In genomic region chr7:110222583-110223182, GRCm38 (mm10) we compare ENCODE assay signal across 8 mouse cellular contexts. TPM values are rescaled to one million over a fixed set of nuclear protein-coding genes. Genes with fewer than 3 reads are reported as not detected.
A peak's percentile ranks its signal among the peaks of the same experiment; 100 is the strongest.
DNase-seq lines count a peak whose midpoint lies in the region; ATAC-seq and TF ChIP-seq lines count a peak whose summit lies in the region.

No protein-coding gene starts in this region.

- ATAC-seq in lung, embryonic 15.5 days (ENCODE audit: borderline replicate concordance, extremely low read depth, low FRiP score, low TSS enrichment): no peak
- ATAC-seq in intestine, postnatal 0 days: no peak
- ATAC-seq in neural tube, embryonic 14.5 days (ENCODE audit: low read depth): no peak

- no peak for DNase-seq in lung, postnatal 25 days (ENCODE audit: low spot score)
- DNase-seq in embryo, embryonic 11.5 days (ENCODE audit: low read depth, low spot score): peak; percentile 3
- DNase-seq in layer of hippocampus, adult 11-12 months (ENCODE audit: low spot score): no peak
- no peak for DNase-seq in kidney, postnatal 36 days
- no peak for DNase-seq in layer of hippocampus, postnatal 36 days

- no peak overlapping the region; the same call in 1 of the 2 replicates for H3K27ac ChIP-seq in lung, embryonic 15.5 days
- no peak overlapping the region for H3K27ac ChIP-seq in intestine, postnatal 0 days (ENCODE audit: low read depth, low read length)
- no peak overlapping the region for H3K27ac ChIP-seq in neural tube, embryonic 14.5 days (ENCODE audit: low read depth, low read length)

- H3K9me3 ChIP-seq in lung, embryonic 15.5 days: no peaks in the 10 kb centered on the region
- no peaks in the 10 kb centered on the region for H3K9me3 ChIP-seq in intestine, postnatal 0 days (ENCODE audit: control insufficient read depth)
- H3K9me3 ChIP-seq in neural tube, embryonic 14.5 days (ENCODE audit: control insufficient read depth, low read length): no peaks in the 10 kb centered on the region

- H3K4me1 ChIP-seq in lung, embryonic 15.5 days: peaks cover 16% of the 10 kb centered on the region; the same call in 1 of the 2 replicates
- H3K4me1 ChIP-seq in intestine, postnatal 0 days (replicated peaks; ENCODE audit: control insufficient read depth, insufficient read depth, low read length): 0 out of 2 replicates have a peak, but pooled peaks cover 3% of the 10 kb centered on the region
- H3K4me1 ChIP-seq in neural tube, embryonic 14.5 days (ENCODE audit: control insufficient read depth, insufficient read depth, low read length): 0 out of 2 replicates have a peak, but pooled peaks cover 3% of the 10 kb centered on the region

- peak overlapping the region; percentile 89 for H3K4me3 ChIP-seq in lung, embryonic 15.5 days
- H3K4me3 ChIP-seq in intestine, postnatal 0 days (ENCODE audit: low read depth, low read length): peak overlapping the region; percentile 96
- peak overlapping the region; percentile 71 for H3K4me3 ChIP-seq in neural tube, embryonic 14.5 days (ENCODE audit: low read depth, low read length)

- peak overlapping the region; percentile 84 for H3K9ac ChIP-seq in lung, embryonic 15.5 days
- H3K9ac ChIP-seq in intestine, postnatal 0 days (ENCODE audit: low read depth, low read length): peak overlapping the region; percentile 85; the same call in 1 of the 2 replicates
- H3K9ac ChIP-seq in neural tube, embryonic 14.5 days (replicated peaks; ENCODE audit: low read depth, low read length): no peak overlapping the region

- WGBS in lung, embryonic 15.5 days: 11% methylated on average over 12 of the region's 12 CpGs
- WGBS in intestine, postnatal 0 days: 10% methylated on average over 12 of the region's 12 CpGs
- WGBS in neural tube, embryonic 14.5 days: 17% methylated on average over 12 of the region's 12 CpGs

- H3K36me3 ChIP-seq in lung, embryonic 15.5 days: peaks cover 11% of the 10 kb centered on the region
- peaks cover 9% of the 10 kb centered on the region; the same call in 1 of the 2 replicates for H3K36me3 ChIP-seq in intestine, postnatal 0 days (ENCODE audit: control insufficient read depth, insufficient read depth)
- no peaks in the 10 kb centered on the region for H3K36me3 ChIP-seq in neural tube, embryonic 14.5 days (ENCODE audit: control insufficient read depth, insufficient read depth, low read length)

- no peaks in the 10 kb centered on the region for H3K27me3 ChIP-seq in lung, embryonic 15.5 days
- no peaks in the 10 kb centered on the region for H3K27me3 ChIP-seq in intestine, postnatal 0 days (replicated peaks; ENCODE audit: control insufficient read depth, insufficient read depth, low read length)
- H3K27me3 ChIP-seq in neural tube, embryonic 14.5 days (ENCODE audit: control insufficient read depth, insufficient read depth, low read length): no peaks in the 10 kb centered on the region

- 0 out of 2 replicates have a peak, but pooled peaks have one; percentile 16 for TF ChIP-seq CTCF in intestine, postnatal 0 days (IDR thresholded peaks at IDR 0.05; ENCODE audit: low read depth)

- peak overlapping the region; percentile 76 for H3K4me2 ChIP-seq in lung, embryonic 15.5 days
- H3K4me2 ChIP-seq in intestine, postnatal 0 days (replicated peaks; ENCODE audit: low read depth): peak overlapping the region; percentile 83
- H3K4me2 ChIP-seq in neural tube, embryonic 14.5 days (ENCODE audit: low read depth, low read length): peak overlapping the region; percentile 98

RNA-seq across cellular contexts. Expression of gene Swap70, which starts 1.2 kb away (rescaled TPM):
- 35.4 and 36.1 TPM in 2 replicates for polyA plus RNA-seq in lung, embryonic 15.5 days (2015; fragmentation: Nextera tagmentation; extraction: Ambion mirVana)
- polyA plus RNA-seq in intestine, postnatal 0 days (2015; fragmentation: Nextera tagmentation; extraction: Ambion mirVana): 11.1 and 12.9 TPM in 2 replicates
- 7.4 and 11.5 TPM in 2 replicates for polyA plus RNA-seq in neural tube, embryonic 14.5 days (2014; fragmentation: Nextera tagmentation; extraction: Ambion mirVana)
- 10 to 100 TPM; 10.7 TPM for total RNA-seq in layer of hippocampus, postnatal 36 days (2021)
